Mouse (Mus musculus): ENCODE measurements at regions not wholly inside any gene's neighbourhood (a gene's known extent, or its start where the extent isn't known, plus 50 kb on each side); places are given as distances from the start of the nearest gene placed in this dataset.
A peak's percentile ranks its signal among the peaks of the same experiment; 100 is the strongest.

- H3K9me3 ChIP-seq, result no peaks in the 10 kb centered on the region
- no peak overlapping the region for H3K4me2 ChIP-seq (replicated peaks)
- H3K9ac ChIP-seq (replicated peaks), result no peak overlapping the region
- H3K4me3 ChIP-seq (replicated peaks), result no peak overlapping the region
- no peaks in the 10 kb centered on the region for H3K36me3 ChIP-seq
- 55% methylated on average over 7 of the region's 7 CpGs for WGBS
- peak; percentile 76 for ATAC-seq
- H3K27me3 ChIP-seq, result no peaks in the 10 kb centered on the region
- peak overlapping the region; percentile 4; the same call in 1 of the 2 replicates for H3K27ac ChIP-seq
- 0 out of 2 replicates have a peak, but pooled peaks cover 2% of the 10 kb centered on the region for H3K4me1 ChIP-seq (replicated peaks)
Measured at GRCm38 (mm10) chr19:27031030-27031700, 145.5 kb downstream of the Gm815 start.

GRCm38 (mm10) chr19:27032621-27033020 lies 146.9 kb downstream of the Gm815 start:
- Histone ChIP-seq H3K27ac (no peak overlapping the region), H3K36me3 (no peaks in the 10 kb centered on the region), H3K4me1 (replicated peaks) (peaks cover 2% of the 10 kb centered on the region; the same call in 1 of the 2 replicates), H3K4me3 (replicated peaks) (no peak overlapping the region), H3K9ac (replicated peaks) (no peak overlapping the region), H3K9me3 (no peaks in the 10 kb centered on the region), H3K4me2 (replicated peaks) (no peak overlapping the region), H3K27me3 (no peaks in the 10 kb centered on the region)
- WGBS, result 75% methylated on average over 5 of the region's 5 CpGs
- no peak for ATAC-seq

- 15% methylated on average over 3 of the region's 3 CpGs for WGBS
- peaks cover 8% of the 10 kb centered on the region for H3K4me1 ChIP-seq (replicated peaks)
- ATAC-seq, result no peak; the same call in 1 of the 2 replicates
Measured at GRCm38 (mm10) chr19:27038298-27038697, 152.6 kb downstream of the Gm815 start.

GRCm38 (mm10) chr19:27040321-27041025 lies 154.8 kb downstream of the Gm815 start:
- no peaks in the 10 kb centered on the region for H3K9me3 ChIP-seq
- no peak overlapping the region for H3K27ac ChIP-seq
- H3K27me3 ChIP-seq, result no peaks in the 10 kb centered on the region
- peaks cover 8% of the 10 kb centered on the region for H3K4me1 ChIP-seq (replicated peaks)
- no peak overlapping the region for H3K9ac ChIP-seq (replicated peaks)
- ATAC-seq, result no peak
- 74% methylated on average over 3 of the region's 3 CpGs for WGBS
- H3K4me3 ChIP-seq (replicated peaks), result no peak overlapping the region
- H3K4me2 ChIP-seq (replicated peaks), result no peak overlapping the region
- H3K36me3 ChIP-seq, result no peaks in the 10 kb centered on the region

More at GRCm38 (mm10) chr19:27038298-27038697, 152.6 kb downstream of the Gm815 start:
- Histone ChIP-seq H3K4me2 (replicated peaks) (0 out of 2 replicates have a peak overlapping the region, but pooled peaks have one; percentile 9), H3K4me3 (replicated peaks) (no peak overlapping the region), H3K36me3 (no peaks in the 10 kb centered on the region), H3K27me3 (no peaks in the 10 kb centered on the region), H3K9ac (replicated peaks) (no peak overlapping the region), H3K9me3 (no peaks in the 10 kb centered on the region), H3K27ac (no peak overlapping the region)

- no peak overlapping the region; the same call in 1 of the 2 replicates for H3K4me2 ChIP-seq (replicated peaks)
- H3K27ac ChIP-seq, result 0 out of 2 replicates have a peak overlapping the region, but pooled peaks have one; percentile 30
- 0 out of 2 replicates have a peak overlapping the region, but pooled peaks have one; percentile 14 for H3K9ac ChIP-seq (replicated peaks)
- H3K36me3 ChIP-seq, result no peaks in the 10 kb centered on the region
- H3K4me3 ChIP-seq (replicated peaks), result no peak overlapping the region
- no peaks in the 10 kb centered on the region for H3K9me3 ChIP-seq
- peak; percentile 81 for ATAC-seq
- peaks cover 15% of the 10 kb centered on the region for H3K4me1 ChIP-seq (replicated peaks)
- no peaks in the 10 kb centered on the region for H3K27me3 ChIP-seq
- 62% methylated on average over 12 of the region's 12 CpGs for WGBS
Measured at GRCm38 (mm10) chr19:27066449-27067181, 149.7 kb upstream of the Vldlr start.

DNA sequence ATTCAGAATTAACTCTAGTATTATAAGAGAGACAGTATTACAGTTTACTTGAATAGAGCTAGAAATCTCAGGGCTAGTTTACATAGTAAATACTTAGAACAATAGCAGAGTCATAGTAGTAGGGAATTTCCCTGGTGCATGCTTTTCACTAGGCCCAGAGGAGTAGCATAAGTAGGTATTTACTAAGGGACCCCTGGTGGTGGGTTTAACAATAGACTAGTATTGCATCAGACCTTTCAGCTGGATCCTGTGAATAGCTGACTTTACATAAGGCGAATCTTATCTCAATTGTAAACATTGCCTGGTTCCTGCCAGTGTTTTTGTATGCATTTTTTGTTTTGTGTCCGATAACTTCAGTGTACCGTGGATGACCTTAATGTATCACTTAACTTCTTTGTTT lies 143.0 kb upstream of the Vldlr start:
- no peak overlapping the region for H3K9ac ChIP-seq (replicated peaks)
- WGBS, result 58% methylated on average over 3 of the region's 3 CpGs

DNA sequence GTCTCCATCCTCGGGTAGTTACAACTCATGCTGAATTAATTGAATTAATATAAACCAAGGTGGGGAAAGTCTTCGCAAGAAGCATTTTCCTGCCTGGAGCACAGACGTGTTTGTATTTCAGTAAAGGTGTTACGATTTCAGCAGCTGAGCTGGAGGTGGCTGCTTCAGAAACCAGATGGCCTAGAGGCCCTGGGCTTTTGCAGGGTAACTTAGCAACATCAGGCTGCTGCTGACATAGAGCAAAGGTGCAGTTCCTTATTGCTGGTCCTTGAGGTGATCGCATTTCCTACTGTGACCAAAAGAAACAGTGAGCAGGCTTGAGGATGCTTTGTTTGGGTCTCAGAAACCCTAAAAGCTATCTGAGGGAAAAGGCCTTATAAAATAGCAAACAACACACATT lies 141.3 kb upstream of the Vldlr start:
- H3K27me3 ChIP-seq, result no peaks in the 10 kb centered on the region
- H3K9me3 ChIP-seq, result no peaks in the 10 kb centered on the region
- H3K36me3 ChIP-seq, result no peaks in the 10 kb centered on the region
- 84% methylated on average over 5 of the region's 5 CpGs for WGBS
- H3K9ac ChIP-seq (replicated peaks), result no peak overlapping the region
- H3K27ac ChIP-seq, result no peak overlapping the region
- ATAC-seq, result no peak
- H3K4me2 ChIP-seq (replicated peaks), result no peak overlapping the region
- H3K4me3 ChIP-seq (replicated peaks), result no peak overlapping the region
- peaks cover 5% of the 10 kb centered on the region; the same call in 1 of the 2 replicates for H3K4me1 ChIP-seq (replicated peaks)

More for the DNA sequence above, 143.0 kb upstream of the Vldlr start:
- H3K27me3 ChIP-seq, result no peaks in the 10 kb centered on the region
- no peak for ATAC-seq
- no peak overlapping the region for H3K4me2 ChIP-seq (replicated peaks)
- H3K4me3 ChIP-seq (replicated peaks), result no peak overlapping the region
- H3K4me1 ChIP-seq (replicated peaks), result peaks cover 5% of the 10 kb centered on the region; the same call in 1 of the 2 replicates
- no peaks in the 10 kb centered on the region for H3K9me3 ChIP-seq
- no peaks in the 10 kb centered on the region for H3K36me3 ChIP-seq
- H3K27ac ChIP-seq, result no peak overlapping the region

GRCm38 (mm10) chr19:27076920-27077512 lies 139.3 kb upstream of the Vldlr start:
- WGBS, result 78% methylated on average over 4 of the region's 4 CpGs
- no peak for ATAC-seq

GRCm38 (mm10) chr19:27087344-27087743 lies 128.9 kb upstream of the Vldlr start:
- no peak overlapping the region for H3K4me2 ChIP-seq (replicated peaks)
- H3K9ac ChIP-seq (replicated peaks), result no peak overlapping the region
- H3K4me3 ChIP-seq (replicated peaks), result no peak overlapping the region
- H3K36me3 ChIP-seq, result no peaks in the 10 kb centered on the region
- H3K27me3 ChIP-seq, result no peaks in the 10 kb centered on the region
- 74% methylated on average over 2 of the region's 2 CpGs for WGBS
- H3K4me1 ChIP-seq (replicated peaks), result no peaks in the 10 kb centered on the region
- no peaks in the 10 kb centered on the region for H3K9me3 ChIP-seq
- H3K27ac ChIP-seq, result no peak overlapping the region
- ATAC-seq, result no peak

More at GRCm38 (mm10) chr19:27076920-27077512, 139.3 kb upstream of the Vldlr start:
- H3K4me1 ChIP-seq (replicated peaks), result peaks cover 5% of the 10 kb centered on the region; the same call in 1 of the 2 replicates
- H3K9ac ChIP-seq (replicated peaks), result no peak overlapping the region
- no peak overlapping the region for H3K27ac ChIP-seq
- no peaks in the 10 kb centered on the region for H3K36me3 ChIP-seq
- H3K9me3 ChIP-seq, result no peaks in the 10 kb centered on the region
- no peaks in the 10 kb centered on the region for H3K27me3 ChIP-seq
- H3K4me3 ChIP-seq (replicated peaks), result no peak overlapping the region
- no peak overlapping the region for H3K4me2 ChIP-seq (replicated peaks)

GRCm38 (mm10) chr19:27087833-27088232 lies 128.5 kb upstream of the Vldlr start:
- Histone ChIP-seq H3K9me3 (no peaks in the 10 kb centered on the region), H3K4me1 (replicated peaks) (no peaks in the 10 kb centered on the region), H3K4me2 (replicated peaks) (no peak overlapping the region), H3K27ac (no peak overlapping the region), H3K4me3 (replicated peaks) (no peak overlapping the region), H3K36me3 (no peaks in the 10 kb centered on the region), H3K27me3 (no peaks in the 10 kb centered on the region), H3K9ac (replicated peaks) (no peak overlapping the region)
- no peak for ATAC-seq
- 88% methylated on average over 5 of the region's 5 CpGs for WGBS

DNA sequence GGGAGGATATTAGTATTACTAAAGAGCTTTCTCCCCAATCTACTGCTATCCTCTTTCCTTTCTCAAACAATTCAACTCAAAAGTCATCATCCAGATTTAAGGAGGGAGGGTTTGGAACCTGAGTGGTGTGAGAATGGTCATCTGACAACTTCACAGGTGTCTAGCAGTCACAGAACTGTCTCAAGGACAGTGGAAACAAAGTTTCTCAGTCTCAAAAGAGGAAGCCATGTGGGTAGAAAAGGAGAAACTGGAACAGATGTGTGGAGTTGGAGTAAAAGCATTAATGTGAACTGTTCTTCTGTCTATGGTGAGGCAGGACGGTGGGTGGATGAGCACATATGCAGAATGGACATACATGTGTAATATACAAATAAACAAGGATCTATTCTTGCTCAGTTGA lies 127.2 kb upstream of the Vldlr start:
- Histone ChIP-seq H3K4me2 (replicated peaks) (no peak overlapping the region), H3K4me1 (replicated peaks) (no peaks in the 10 kb centered on the region), H3K9me3 (no peaks in the 10 kb centered on the region), H3K9ac (replicated peaks) (no peak overlapping the region), H3K27me3 (no peaks in the 10 kb centered on the region), H3K27ac (no peak overlapping the region), H3K36me3 (no peaks in the 10 kb centered on the region), H3K4me3 (replicated peaks) (no peak overlapping the region)
- 94% methylated on average over 1 of the region's 1 CpGs for WGBS
- ATAC-seq, result no peak
